Mouse (Mus musculus): ENCODE data around the gene Haus5. TPM values are rescaled to one million over a fixed set of nuclear protein-coding genes. Genes with fewer than 3 reads are reported as not detected.

The Haus5 gene
- polyA plus RNA-seq, 1 experiment from 2014 or later, result 59.4 TPM

- H3K36me3 ChIP-seq (ENCODE audit: insufficient read depth, low read length), result peaks cover 25% of the 10 kb centered on the region
- peak; percentile 57 for ATAC-seq (ENCODE audit: low FRiP score, low TSS enrichment)
- 0 out of 2 replicates have a peak within 1 kb of the TSS, but pooled peaks have one; percentile 12 for H3K4me2 ChIP-seq (replicated peaks; ENCODE audit: low read depth, low read length)
- peaks cover 12% of the 10 kb centered on the region for H3K4me1 ChIP-seq (ENCODE audit: insufficient read depth, low read length)
- H3K27me3 ChIP-seq (ENCODE audit: insufficient read depth, low read length), result no peaks in the 10 kb centered on the region
- WGBS, result 28% methylated on average over 8 of the region's 8 CpGs
- H3K4me3 ChIP-seq (ENCODE audit: low read length), result no peak within 1 kb of the TSS
- H3K27ac ChIP-seq (ENCODE audit: low read length), result peak within 1 kb of the TSS; percentile 50; the same call in 1 of the 2 replicates
- no peaks in the 10 kb centered on the region for H3K9me3 ChIP-seq (ENCODE audit: low read length)
- H3K9ac ChIP-seq (replicated peaks; ENCODE audit: low read length), result no peak within 1 kb of the TSS; the same call in 1 of the 2 replicates
Observed at GRCm38 (mm10) chr7:30612654-30613402, 52.0 kb downstream of the Haus5 start, which contains the start of gene Upk1a. Gene Upk1a (minus strand): TSS chr7:30612847.

DNA sequence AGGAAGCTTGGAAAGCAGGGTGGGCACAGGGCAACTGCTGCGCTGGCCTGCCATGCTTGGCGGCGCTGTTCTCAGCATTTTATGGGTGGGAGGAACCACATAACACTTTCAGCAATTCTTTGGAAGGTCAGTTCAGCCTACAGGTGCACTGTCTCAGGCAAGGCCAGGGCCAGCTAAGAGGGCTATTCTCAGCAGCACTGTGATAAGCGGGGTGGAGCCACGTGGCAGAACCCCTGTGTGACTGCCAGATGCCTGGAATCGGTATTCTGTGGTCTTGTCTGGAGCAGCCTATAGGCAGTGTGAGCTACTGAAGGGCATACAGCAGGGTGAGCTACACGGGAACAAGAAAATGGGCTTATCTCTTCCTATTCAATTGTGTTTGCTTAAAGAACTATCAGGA is 54.8 kb downstream of the Haus5 start:
- Histone ChIP-seq H3K9me3 (ENCODE audit: low read length) (no peaks in the 10 kb centered on the region), H3K4me3 (ENCODE audit: low read length) (no peak overlapping the region), H3K9ac (replicated peaks; ENCODE audit: low read length) (no peak overlapping the region), H3K27me3 (ENCODE audit: insufficient read depth, low read length) (no peaks in the 10 kb centered on the region), H3K4me2 (replicated peaks; ENCODE audit: low read depth, low read length) (no peak overlapping the region), H3K4me1 (ENCODE audit: insufficient read depth, low read length) (peaks cover 12% of the 10 kb centered on the region), H3K27ac (ENCODE audit: low read length) (no peak overlapping the region), H3K36me3 (ENCODE audit: insufficient read depth, low read length) (no peaks in the 10 kb centered on the region)
- ATAC-seq (ENCODE audit: low FRiP score, low TSS enrichment), result no peak
- WGBS, result 60% methylated on average over 7 of the region's 7 CpGs

GRCm38 (mm10) chr7:30608476-30608875 is 56.3 kb downstream of the Haus5 start:
- no peak for ATAC-seq (ENCODE audit: low FRiP score, low TSS enrichment)
- Histone ChIP-seq H3K9ac (replicated peaks; ENCODE audit: low read length) (peak overlapping the region; percentile 19; the same call in 1 of the 2 replicates), H3K4me2 (replicated peaks; ENCODE audit: low read depth, low read length) (no peak overlapping the region), H3K4me1 (ENCODE audit: insufficient read depth, low read length) (peaks cover 19% of the 10 kb centered on the region), H3K27me3 (ENCODE audit: insufficient read depth, low read length) (no peaks in the 10 kb centered on the region), H3K36me3 (ENCODE audit: insufficient read depth, low read length) (no peaks in the 10 kb centered on the region), H3K4me3 (ENCODE audit: low read length) (no peak overlapping the region), H3K9me3 (ENCODE audit: low read length) (no peaks in the 10 kb centered on the region), H3K27ac (ENCODE audit: low read length) (no peak overlapping the region)
- WGBS, result 45% methylated on average over 16 of the region's 16 CpGs

GRCm38 (mm10) chr7:30607706-30608309 is 57.0 kb downstream of the Haus5 start:
- peaks cover 18% of the 10 kb centered on the region for H3K4me1 ChIP-seq (ENCODE audit: insufficient read depth, low read length)
- no peaks in the 10 kb centered on the region for H3K36me3 ChIP-seq (ENCODE audit: insufficient read depth, low read length)
- no peak for ATAC-seq (ENCODE audit: low FRiP score, low TSS enrichment)
- no peak overlapping the region; the same call in 1 of the 2 replicates for H3K4me2 ChIP-seq (replicated peaks; ENCODE audit: low read depth, low read length)
- 25% methylated on average over 8 of the region's 8 CpGs for WGBS
- H3K27me3 ChIP-seq (ENCODE audit: insufficient read depth, low read length), result no peaks in the 10 kb centered on the region
- no peaks in the 10 kb centered on the region for H3K9me3 ChIP-seq (ENCODE audit: low read length)
- no peak overlapping the region for H3K4me3 ChIP-seq (ENCODE audit: low read length)
- 0 out of 2 replicates have a peak overlapping the region, but pooled peaks have one; percentile 19 for H3K9ac ChIP-seq (replicated peaks; ENCODE audit: low read length)
- H3K27ac ChIP-seq (ENCODE audit: low read length), result no peak overlapping the region

DNA sequence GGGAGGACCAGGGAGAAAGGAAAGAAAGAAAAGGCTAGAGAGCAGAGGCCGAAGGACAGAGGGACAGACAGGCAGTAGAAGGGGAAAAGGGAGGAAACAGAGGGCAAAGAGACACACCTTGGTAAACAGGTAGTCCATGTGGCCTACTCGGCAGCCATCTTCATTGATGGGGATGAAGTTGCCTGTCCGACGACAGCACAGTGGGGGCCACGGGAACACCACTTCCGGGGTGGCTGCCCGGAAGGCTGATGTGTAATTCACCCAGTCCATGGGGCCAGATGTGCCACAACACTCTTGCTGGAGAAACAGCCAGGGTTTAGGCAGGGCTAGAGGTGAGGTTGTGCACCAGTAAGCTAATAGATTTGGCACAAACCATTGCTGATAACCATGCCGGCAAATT is 59.9 kb downstream of the Haus5 start:
- Histone ChIP-seq H3K4me3 (ENCODE audit: low read length) (no peak overlapping the region), H3K36me3 (ENCODE audit: insufficient read depth, low read length) (no peaks in the 10 kb centered on the region), H3K27ac (ENCODE audit: low read length) (no peak overlapping the region), H3K4me1 (ENCODE audit: insufficient read depth, low read length) (peaks cover 23% of the 10 kb centered on the region), H3K9me3 (ENCODE audit: low read length) (no peaks in the 10 kb centered on the region), H3K4me2 (replicated peaks; ENCODE audit: low read depth, low read length) (no peak overlapping the region), H3K9ac (replicated peaks; ENCODE audit: low read length) (peak overlapping the region; percentile 25; the same call in 1 of the 2 replicates), H3K27me3 (ENCODE audit: insufficient read depth, low read length) (no peaks in the 10 kb centered on the region)
- no peak for ATAC-seq (ENCODE audit: low FRiP score, low TSS enrichment)
- WGBS, result 83% methylated on average over 8 of the region's 8 CpGs

GRCm38 (mm10) chr7:30604424-30604823 is 60.4 kb downstream of the Haus5 start:
- no peak overlapping the region for H3K4me2 ChIP-seq (replicated peaks; ENCODE audit: low read depth, low read length)
- H3K4me3 ChIP-seq (ENCODE audit: low read length), result no peak overlapping the region
- no peak overlapping the region for H3K27ac ChIP-seq (ENCODE audit: low read length)
- H3K9ac ChIP-seq (replicated peaks; ENCODE audit: low read length), result peak overlapping the region; percentile 25; the same call in 1 of the 2 replicates
- no peak for ATAC-seq (ENCODE audit: low FRiP score, low TSS enrichment)
- no peaks in the 10 kb centered on the region for H3K36me3 ChIP-seq (ENCODE audit: insufficient read depth, low read length)
- H3K27me3 ChIP-seq (ENCODE audit: insufficient read depth, low read length), result no peaks in the 10 kb centered on the region
- H3K9me3 ChIP-seq (ENCODE audit: low read length), result no peaks in the 10 kb centered on the region
- whole genome bisulfite sequencing, result 38% methylated on average over 8 of the region's 8 CpGs
- peaks cover 23% of the 10 kb centered on the region for H3K4me1 ChIP-seq (ENCODE audit: insufficient read depth, low read length)

Other genes with a start within 250 kb of the Haus5 start
- gene Hcst, start 245.1 kb downstream of the Haus5 start, polyA plus RNA-seq (2015; fragmentation: Nextera tagmentation; extraction: Ambion mirVana), result 0.63 and 0.84 TPM in 2 replicates
- gene Nfkbid, start 243.3 kb downstream of the Haus5 start, polyA plus RNA-seq (2015; fragmentation: Nextera tagmentation; extraction: Ambion mirVana), result 1.6 and 2.0 TPM in 2 replicates
- gene Aplp1, start 219.5 kb downstream of the Haus5 start, polyA plus RNA-seq (2015; fragmentation: Nextera tagmentation; extraction: Ambion mirVana), result 27.9 and 31.5 TPM in 2 replicates
- 0.78 and 1.1 TPM in 2 replicates for gene Kirrel2, start 207.3 kb downstream of the Haus5 start, polyA plus RNA-seq (2015; fragmentation: Nextera tagmentation; extraction: Ambion mirVana)
- 5.4 and 5.5 TPM in 2 replicates for gene Nphs1, start 206.7 kb downstream of the Haus5 start, polyA plus RNA-seq (2015; fragmentation: Nextera tagmentation; extraction: Ambion mirVana)
- gene Prodh2, start 171.4 kb downstream of the Haus5 start, polyA plus RNA-seq (2015; fragmentation: Nextera tagmentation; extraction: Ambion mirVana), result 21.1 and 27.6 TPM in 2 replicates
- gene Arhgap33, start 129.9 kb downstream of the Haus5 start, polyA plus RNA-seq (2015; fragmentation: Nextera tagmentation; extraction: Ambion mirVana), result 12.0 and 14.9 TPM in 2 replicates
- 18.0 and 20.6 TPM in 2 replicates for gene Hspb6, start 112.8 kb downstream of the Haus5 start, polyA plus RNA-seq (2015; fragmentation: Nextera tagmentation; extraction: Ambion mirVana)
- gene Proser3, start 112.7 kb downstream of the Haus5 start, polyA plus RNA-seq (2015; fragmentation: Nextera tagmentation; extraction: Ambion mirVana), result 12.0 and 16.6 TPM in 2 replicates
- 47.0 and 48.1 TPM in 2 replicates for gene Lin37, start 105.2 kb downstream of the Haus5 start, polyA plus RNA-seq (2015; fragmentation: Nextera tagmentation; extraction: Ambion mirVana)
- 91.6 and 99.4 TPM in 2 replicates for gene U2af1l4, start 101.7 kb downstream of the Haus5 start, polyA plus RNA-seq (2015; fragmentation: Nextera tagmentation; extraction: Ambion mirVana)
- gene Gm49396, start 101.7 kb downstream of the Haus5 start, polyA plus RNA-seq (2015; fragmentation: Nextera tagmentation; extraction: Ambion mirVana), result 18.2 and 18.9 TPM in 2 replicates
- 142 and 148 TPM in 2 replicates for gene Psenen, start 101.4 kb downstream of the Haus5 start, polyA plus RNA-seq (2015; fragmentation: Nextera tagmentation; extraction: Ambion mirVana)
- gene Igflr1, start 99.6 kb downstream of the Haus5 start, polyA plus RNA-seq (2015; fragmentation: Nextera tagmentation; extraction: Ambion mirVana), result 6.0 and 8.7 TPM in 2 replicates
- 7.8 and 9.0 TPM in 2 replicates for gene Kmt2b, start 76.3 kb downstream of the Haus5 start, polyA plus RNA-seq (2015; fragmentation: Nextera tagmentation; extraction: Ambion mirVana)
- 0.77 and 1.3 TPM in 2 replicates for gene Zbtb32, start 66.1 kb downstream of the Haus5 start, polyA plus RNA-seq (2015; fragmentation: Nextera tagmentation; extraction: Ambion mirVana)
- 7.9 and 13.0 TPM in 2 replicates for gene Upk1a, start 52.1 kb downstream of the Haus5 start, polyA plus RNA-seq (2015; fragmentation: Nextera tagmentation; extraction: Ambion mirVana)
- gene Cox6b1, start 38.8 kb downstream of the Haus5 start, polyA plus RNA-seq (2015; fragmentation: Nextera tagmentation; extraction: Ambion mirVana), result 1,049 TPM in 2 replicates
- gene Etv2, start 29.1 kb downstream of the Haus5 start, polyA plus RNA-seq (2015; fragmentation: Nextera tagmentation; extraction: Ambion mirVana), result not detected in 2 replicates
- 111 and 119 TPM in 2 replicates for gene Rbm42, start 14.7 kb downstream of the Haus5 start, polyA plus RNA-seq (2015; fragmentation: Nextera tagmentation; extraction: Ambion mirVana)
- not detected in 2 replicates for gene Pmis2, start 6.6 kb upstream of the Haus5 start, polyA plus RNA-seq (2015; fragmentation: Nextera tagmentation; extraction: Ambion mirVana)
- gene 2200002J24Rik, start 33.9 kb upstream of the Haus5 start, polyA plus RNA-seq (2015; fragmentation: Nextera tagmentation; extraction: Ambion mirVana), result 0.40 and 0.51 TPM in 2 replicates
- 2.1 and 3.2 TPM in 2 replicates for gene Atp4a, start 47.2 kb upstream of the Haus5 start, polyA plus RNA-seq (2015; fragmentation: Nextera tagmentation; extraction: Ambion mirVana)
- gene Tmem147, start 64.5 kb upstream of the Haus5 start, polyA plus RNA-seq (2015; fragmentation: Nextera tagmentation; extraction: Ambion mirVana), result 209 and 225 TPM in 2 replicates
- 0.21 and 0.45 TPM in 2 replicates for gene Gapdhs, start 78.7 kb upstream of the Haus5 start, polyA plus RNA-seq (2015; fragmentation: Nextera tagmentation; extraction: Ambion mirVana)
- 1.7 and 2.3 TPM in 2 replicates for gene Sbsn, start 86.5 kb upstream of the Haus5 start, polyA plus RNA-seq (2015; fragmentation: Nextera tagmentation; extraction: Ambion mirVana)
- gene Dmkn, start 98.8 kb upstream of the Haus5 start, polyA plus RNA-seq (2015; fragmentation: Nextera tagmentation; extraction: Ambion mirVana), result 0.89 and 1.2 TPM in 2 replicates
- 1.0 and 1.5 TPM in 2 replicates for gene Krtdap, start 122.9 kb upstream of the Haus5 start, polyA plus RNA-seq (2015; fragmentation: Nextera tagmentation; extraction: Ambion mirVana)
- 0.28 and 0.30 TPM in 2 replicates for gene Ffar2, start 158.8 kb upstream of the Haus5 start, polyA plus RNA-seq (2015; fragmentation: Nextera tagmentation; extraction: Ambion mirVana)
- 0.12 and 0.24 TPM in 2 replicates for gene Ffar3, start 191.2 kb upstream of the Haus5 start, polyA plus RNA-seq (2015; fragmentation: Nextera tagmentation; extraction: Ambion mirVana)
- not detected in 2 replicates for gene Ffar1, start 196.6 kb upstream of the Haus5 start, polyA plus RNA-seq (2015; fragmentation: Nextera tagmentation; extraction: Ambion mirVana)
- gene Cd22, start 215.3 kb upstream of the Haus5 start, polyA plus RNA-seq (2015; fragmentation: Nextera tagmentation; extraction: Ambion mirVana), result 0.19 and 0.29 TPM in 2 replicates
- 0.59 and 0.74 TPM in 2 replicates for gene Mag, start 249.9 kb upstream of the Haus5 start, polyA plus RNA-seq (2015; fragmentation: Nextera tagmentation; extraction: Ambion mirVana)